Mouse (Mus musculus): ENCODE data around the gene Taar7a.

The Taar7a gene

DNA sequence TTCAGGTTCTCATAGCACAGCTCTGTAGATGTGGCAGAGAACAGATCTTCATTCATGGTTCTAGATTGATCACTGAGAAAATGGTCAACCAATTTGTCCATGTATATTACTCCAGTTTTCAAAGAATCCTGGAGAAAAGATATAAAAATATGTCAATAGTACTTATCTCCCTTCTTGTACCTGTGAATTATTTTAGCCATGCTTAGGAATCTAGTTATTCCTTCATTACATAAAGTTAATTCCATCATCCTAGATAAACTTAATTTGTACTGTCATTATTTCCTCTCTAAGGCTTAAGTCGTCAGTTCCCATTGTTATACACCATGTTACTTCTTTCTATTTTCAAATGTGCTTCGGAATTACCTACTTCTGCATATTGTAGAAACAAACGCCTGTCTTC is at the start of gene Taar7a:
Taar7a (minus strand) TSS at position 101 of the 400 bp plus-strand sequence.
- DNase-seq (ENCODE audit: low spot score): no peak

DNA sequence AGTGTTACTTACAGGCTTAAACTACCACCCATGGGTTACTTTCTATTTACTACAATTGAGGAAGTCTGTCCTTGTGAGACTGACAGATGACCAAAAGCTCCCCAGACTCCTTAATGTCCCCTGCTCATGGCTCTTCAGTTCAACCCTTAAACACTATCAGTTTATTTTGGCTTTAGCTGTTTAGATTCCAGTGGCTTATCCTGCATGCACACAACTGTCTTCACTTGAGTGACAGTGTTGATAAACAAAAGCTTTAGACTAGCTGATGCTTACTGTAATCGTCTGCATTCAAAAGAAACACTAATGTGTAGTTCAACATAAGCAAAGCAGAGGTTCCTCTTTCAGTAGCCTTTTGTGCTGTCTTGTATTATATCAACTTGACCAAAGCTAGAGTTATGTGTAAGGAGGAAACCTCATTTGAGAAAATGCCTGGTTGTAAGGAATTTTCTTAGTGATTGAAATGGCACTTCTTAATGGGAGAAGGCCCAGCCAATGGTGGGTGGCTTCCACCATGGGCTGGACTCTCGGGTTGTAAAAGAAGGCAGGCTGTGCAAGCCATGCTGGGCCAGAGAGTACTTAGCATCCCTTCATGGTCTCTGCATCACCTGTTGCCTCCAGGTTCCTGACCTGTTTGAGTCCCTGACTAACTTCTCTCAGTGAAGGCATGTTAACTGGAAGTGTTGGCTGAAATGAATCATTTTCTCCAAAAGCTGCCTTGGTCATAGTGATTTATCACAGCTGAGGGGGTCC is 47.0 kb upstream of the Taar7a start:
- DNase-seq (ENCODE audit: low spot score): no peak

DNA sequence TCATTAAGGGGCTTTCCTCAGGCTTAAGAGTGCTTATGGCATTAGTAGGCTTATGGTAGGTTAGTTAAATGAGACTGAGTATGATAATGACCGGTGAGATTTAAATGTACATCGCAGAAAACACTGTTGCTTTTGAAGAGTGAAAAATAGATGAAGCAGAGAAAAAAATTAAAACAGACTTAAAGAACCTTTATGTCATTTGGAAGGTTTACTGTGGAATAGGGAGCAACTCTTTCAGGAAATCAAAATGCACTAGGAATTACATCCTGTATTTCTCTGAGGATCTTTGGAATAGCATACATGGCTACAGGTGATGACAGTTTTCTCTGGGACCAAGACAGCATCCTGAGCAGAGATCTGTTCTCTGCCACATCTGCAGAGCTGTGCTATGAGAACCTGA is 44.0 kb upstream of the Taar7a start, which contains the start of gene Taar7e:
Taar7e (plus strand) TSS at position 301 of the 400 bp plus-strand sequence.
- DNase-seq (ENCODE audit: low spot score): no peak

DNA sequence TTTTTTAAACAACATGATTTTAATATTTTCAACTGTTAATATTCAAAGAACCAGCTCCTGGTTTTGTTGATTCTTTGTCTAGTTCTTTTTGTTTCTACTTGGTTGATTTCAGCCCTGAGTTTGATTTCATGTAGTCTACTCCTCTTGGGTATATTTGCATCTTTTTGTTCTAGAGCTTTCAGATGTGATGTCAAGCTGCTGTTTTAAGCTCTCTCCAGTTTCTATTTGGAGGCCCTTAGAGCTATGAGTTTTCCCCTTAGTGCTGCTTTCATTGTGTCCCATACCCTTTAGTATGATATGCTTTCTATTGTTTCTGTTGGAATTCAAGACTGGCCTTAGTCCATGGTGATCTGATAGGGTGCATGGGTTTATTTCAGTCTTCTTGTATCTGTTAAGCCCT is 38.1 kb upstream of the Taar7a start:
- no peak for DNase-seq (ENCODE audit: low spot score)

DNA sequence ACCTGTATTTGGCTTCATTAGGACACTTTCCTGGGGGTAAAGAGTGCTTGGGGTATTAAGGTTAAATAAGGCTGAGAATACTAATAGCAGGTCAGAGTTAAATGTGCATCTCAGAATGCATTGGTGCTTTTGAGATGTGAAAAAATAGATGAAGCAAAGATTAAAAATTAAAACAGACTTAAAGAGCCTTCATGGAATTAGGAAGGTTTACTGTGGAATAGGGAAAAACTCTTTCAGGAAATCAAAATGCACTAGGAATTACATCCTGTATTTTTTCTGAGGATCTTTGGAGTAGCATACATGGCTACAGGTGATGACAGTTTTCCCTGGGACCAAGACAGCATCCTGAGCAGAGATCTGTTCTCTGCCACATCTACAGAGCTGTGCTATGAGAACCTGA is 33.6 kb upstream of the Taar7a start, which contains the start of gene Taar7d:
Taar7d (plus strand) TSS at position 301 of the 400 bp plus-strand sequence.
- no peak for DNase-seq (ENCODE audit: low spot score)

- no peak for DNase-seq (ENCODE audit: low spot score)
Measured at GRCm38 (mm10) chr10:24008143-24008542, 14.9 kb upstream of the Taar7a start.

DNA sequence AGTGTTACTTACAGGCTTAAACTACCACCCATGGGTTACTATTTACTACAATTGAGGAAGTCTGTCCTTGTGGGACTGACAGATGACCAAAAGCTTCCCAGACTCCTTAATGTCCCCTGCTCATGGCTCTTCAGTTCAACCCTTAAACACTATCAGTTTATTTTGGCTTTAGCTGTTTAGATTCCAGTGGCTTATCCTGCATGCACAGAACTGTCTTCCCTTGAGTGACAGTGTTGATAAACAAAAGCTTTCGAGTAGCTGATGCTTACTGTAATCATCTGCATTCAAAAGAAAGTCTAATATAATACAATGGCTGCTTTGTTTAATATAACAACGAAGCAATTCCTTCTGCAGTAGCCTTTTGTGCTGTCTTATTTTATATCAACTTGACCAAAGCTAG is 13.8 kb upstream of the Taar7a start:
- DNase-seq (ENCODE audit: low spot score): no peak

- DNase-seq (ENCODE audit: low spot score): no peak
Measured at GRCm38 (mm10) chr10:24006442-24006841, 13.2 kb upstream of the Taar7a start.

- DNase-seq (ENCODE audit: low spot score): no peak
Measured at GRCm38 (mm10) chr10:23999639-24000038, 6.4 kb upstream of the Taar7a start, which contains the start of gene Taar7b. Gene Taar7b (plus strand): TSS chr10:23999939.

- DNase-seq (ENCODE audit: low spot score): no peak
Measured at GRCm38 (mm10) chr10:23986419-23986818, 6.9 kb downstream of the Taar7a start.

GRCm38 (mm10) chr10:23985546-23985945 is 7.7 kb downstream of the Taar7a start, which contains the start of gene Taar6:
Gene Taar6 (minus strand): TSS chr10:23985646.
- DNase-seq (ENCODE audit: low spot score): no peak

DNA sequence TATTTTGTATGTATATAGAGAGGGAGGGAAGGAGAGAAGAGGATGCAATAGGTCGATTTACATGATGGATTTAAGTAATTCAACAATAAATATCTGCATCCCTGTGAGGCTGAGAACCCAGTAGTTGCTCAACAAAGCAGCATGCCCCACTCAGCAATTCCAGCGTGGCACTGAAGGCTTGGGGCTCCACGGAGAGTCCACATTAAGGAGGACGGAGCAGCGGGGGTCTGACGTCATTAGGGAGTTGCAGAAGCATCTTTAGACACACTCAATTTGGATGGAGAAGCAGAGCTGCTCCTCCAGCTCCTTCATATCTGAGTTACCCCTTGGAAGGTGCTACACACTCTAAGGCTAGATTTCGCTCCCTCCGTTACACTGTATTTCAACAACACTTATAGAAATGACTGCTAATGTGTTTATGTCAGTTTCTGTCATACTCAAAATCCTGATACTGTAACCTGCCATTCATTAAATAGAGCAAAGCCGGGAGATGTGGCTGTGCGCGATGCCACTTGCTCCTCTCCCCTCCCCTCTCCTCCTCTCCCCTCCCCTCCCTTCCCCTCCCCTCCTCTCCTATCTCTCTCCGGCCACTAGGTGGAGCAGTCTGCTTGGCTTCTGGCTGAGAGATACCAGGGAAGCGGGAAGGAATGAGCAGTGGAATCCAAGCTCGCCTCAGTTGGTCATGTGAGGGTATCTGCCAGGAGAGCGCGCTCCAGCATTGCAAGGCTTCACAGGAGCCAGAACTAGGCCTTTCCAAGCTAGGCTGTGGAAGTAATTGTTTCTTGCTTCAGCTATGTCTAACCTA is 14.2 kb downstream of the Taar7a start:
- DNase-seq (ENCODE audit: low spot score): peak; percentile 89

- DNase-seq (ENCODE audit: low spot score): no peak
Measured at GRCm38 (mm10) chr10:23977958-23978357, 15.3 kb downstream of the Taar7a start.

GRCm38 (mm10) chr10:23971256-23971655 is 22.0 kb downstream of the Taar7a start:
- DNase-seq (ENCODE audit: low spot score): no peak

- DNase-seq (ENCODE audit: low spot score): no peak
Measured at GRCm38 (mm10) chr10:23970656-23971165, 22.6 kb downstream of the Taar7a start, which contains the start of gene Taar5. Gene Taar5 (plus strand): TSS chr10:23970706.

DNA sequence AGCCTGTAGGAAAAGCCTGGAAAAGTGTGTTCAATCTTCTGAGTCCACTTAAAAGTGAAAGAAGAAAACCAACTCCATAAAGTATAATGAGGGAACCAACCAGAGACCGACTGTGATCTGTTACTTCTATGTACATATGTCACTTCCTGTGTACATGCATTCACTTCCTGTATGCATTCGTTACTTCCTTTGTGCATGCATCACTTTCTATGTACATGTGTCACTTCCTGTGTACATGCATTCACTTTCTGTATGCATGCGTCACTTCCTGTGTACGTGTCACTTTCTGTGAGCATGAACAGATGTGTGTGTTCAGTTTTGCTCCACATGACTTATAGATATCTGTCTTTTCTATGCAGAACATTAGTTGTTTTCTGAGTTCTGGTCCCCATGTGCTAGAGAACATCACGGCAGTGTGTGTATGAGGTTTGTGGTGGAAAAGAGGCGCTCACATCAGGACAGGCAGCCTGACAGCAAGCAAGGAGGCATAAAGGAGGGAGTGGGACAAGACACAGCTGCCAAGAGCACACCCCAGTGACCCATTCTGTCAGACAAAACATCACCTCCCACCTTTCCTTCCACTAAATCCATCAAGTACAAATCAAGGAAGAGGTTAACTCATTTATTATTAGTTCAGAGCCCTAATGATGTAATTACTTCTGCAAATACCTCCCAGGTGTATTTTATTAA is 28.2 kb downstream of the Taar7a start:
- no peak for DNase-seq (ENCODE audit: low spot score)

DNA sequence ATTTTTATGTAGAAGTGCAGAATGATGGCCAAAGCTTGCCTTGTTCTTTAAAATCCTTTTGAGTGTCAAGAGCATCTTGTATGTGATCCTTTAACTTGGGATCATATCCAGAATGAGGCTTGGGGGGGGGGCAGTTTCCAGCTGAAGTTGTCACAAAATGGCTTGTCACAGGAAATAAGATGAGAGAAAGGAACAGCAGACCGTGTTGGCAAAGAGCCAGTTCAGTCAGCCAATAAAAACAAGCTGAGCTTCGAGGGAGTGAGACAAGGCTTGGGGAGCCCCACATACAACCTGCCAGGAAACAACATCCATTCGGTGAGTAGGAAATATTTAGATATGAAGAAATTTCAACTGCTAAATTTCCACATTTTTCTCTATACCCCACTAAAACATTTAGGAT is 29.8 kb downstream of the Taar7a start:
- DNase-seq (ENCODE audit: low spot score): no peak

DNA sequence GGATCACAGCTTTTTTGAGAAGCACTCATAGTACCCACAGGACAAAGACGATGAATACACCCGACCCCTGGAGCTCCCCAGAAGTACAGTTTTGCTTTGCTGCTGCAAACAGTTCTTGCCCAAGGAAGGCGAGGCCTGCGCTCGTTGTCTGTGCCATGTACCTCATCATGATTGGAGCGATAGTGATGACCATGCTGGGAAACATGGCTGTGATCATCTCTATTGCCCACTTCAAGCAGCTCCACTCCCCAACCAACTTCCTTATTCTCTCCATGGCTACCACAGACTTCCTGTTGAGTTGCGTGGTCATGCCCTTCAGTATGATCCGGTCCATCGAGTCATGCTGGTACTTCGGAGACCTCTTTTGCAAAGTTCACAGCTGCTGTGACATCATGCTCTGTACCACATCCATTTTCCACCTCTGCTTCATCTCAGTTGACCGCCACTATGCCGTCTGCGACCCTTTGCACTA is 32.8 kb downstream of the Taar7a start, which contains the start of gene Taar4:
Taar4 (plus strand) TSS at position 51 of the 472 bp plus-strand sequence.
- no peak for DNase-seq (ENCODE audit: low spot score)

DNA sequence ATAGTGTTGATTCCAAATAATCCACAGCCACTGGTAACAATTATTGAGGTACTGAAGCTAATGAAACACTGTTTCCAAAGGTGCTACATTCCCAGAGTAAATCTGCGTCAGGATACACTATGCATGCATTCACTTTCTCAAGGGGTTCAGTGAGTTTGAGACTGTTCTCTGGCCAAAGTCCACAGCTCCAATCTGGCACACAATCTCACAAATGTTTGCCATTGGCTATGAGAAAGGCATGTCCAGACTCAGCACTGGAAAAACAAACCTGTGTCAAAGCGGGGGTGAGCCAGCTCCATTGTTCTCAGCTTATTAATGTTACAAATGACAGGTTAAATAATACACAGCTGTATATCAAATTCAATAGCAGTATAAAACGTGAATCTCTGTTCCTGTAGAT is 34.2 kb downstream of the Taar7a start:
- no peak for DNase-seq (ENCODE audit: low spot score)

GRCm38 (mm10) chr10:23951714-23952113 is 41.6 kb downstream of the Taar7a start:
- DNase-seq (ENCODE audit: low spot score): no peak

DNA sequence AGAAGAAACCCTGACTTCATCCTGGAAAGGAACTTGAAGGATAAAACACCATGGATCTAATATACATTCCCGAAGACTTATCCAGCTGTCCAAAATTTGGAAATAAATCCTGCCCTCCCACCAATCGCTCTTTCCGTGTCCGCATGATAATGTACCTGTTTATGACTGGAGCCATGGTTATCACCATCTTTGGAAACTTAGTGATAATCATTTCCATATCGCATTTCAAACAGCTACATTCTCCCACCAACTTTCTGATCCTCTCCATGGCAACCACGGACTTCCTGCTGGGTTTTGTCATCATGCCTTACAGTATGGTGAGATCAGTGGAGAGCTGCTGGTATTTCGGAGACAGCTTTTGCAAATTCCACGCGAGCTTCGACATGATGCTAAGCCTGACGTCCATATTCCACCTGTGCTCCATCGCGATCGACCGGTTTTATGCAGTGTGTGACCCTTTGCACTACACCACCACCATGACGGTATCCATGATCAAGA is 43.7 kb downstream of the Taar7a start, which contains the start of gene Taar3:
Taar3 (plus strand) TSS at position 51 of the 498 bp plus-strand sequence.
- no peak for DNase-seq (ENCODE audit: low spot score)

Measured in embryo, embryonic 10 days (tissue).